Mouse (Mus musculus): ENCODE measurements at regions not wholly inside any gene's neighbourhood (a gene's known extent, or its start where the extent isn't known, plus 50 kb on each side); places are given as distances from the start of the nearest gene placed in this dataset.

DNA sequence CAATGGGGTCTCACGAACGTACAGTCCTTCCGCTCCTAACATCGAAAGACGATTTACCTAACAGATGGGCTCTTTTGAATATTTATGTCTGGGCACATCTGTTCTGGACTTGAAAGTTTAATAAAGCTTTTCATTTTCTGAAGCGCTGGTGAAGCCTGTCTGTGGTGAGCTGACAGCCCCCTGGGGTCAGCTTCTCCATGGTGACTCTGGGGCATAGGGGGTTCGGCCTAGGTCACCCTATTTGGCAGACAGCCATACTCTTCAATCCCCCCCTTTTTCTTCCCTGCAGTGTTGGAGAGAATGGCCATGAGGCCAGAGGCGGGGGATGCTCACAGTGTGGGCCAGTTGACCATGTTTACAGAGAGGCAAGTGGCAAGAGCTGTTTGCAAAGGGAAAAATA, 232.8 kb downstream of the Slc4a3 start:
- TF ChIP-seq POLR2A (IDR thresholded peaks at IDR 0.05; ENCODE audit: low read depth, low read length) (no peak), CTCF (IDR thresholded peaks at IDR 0.05; ENCODE audit: extremely low read depth, insufficient read depth, insufficient read length, insufficient replicate concordance) (no peak)

Measured in spleen, adult 2 months (tissue).